Mouse (Mus musculus): ENCODE measurements around the gene Cops7a.

DNA sequence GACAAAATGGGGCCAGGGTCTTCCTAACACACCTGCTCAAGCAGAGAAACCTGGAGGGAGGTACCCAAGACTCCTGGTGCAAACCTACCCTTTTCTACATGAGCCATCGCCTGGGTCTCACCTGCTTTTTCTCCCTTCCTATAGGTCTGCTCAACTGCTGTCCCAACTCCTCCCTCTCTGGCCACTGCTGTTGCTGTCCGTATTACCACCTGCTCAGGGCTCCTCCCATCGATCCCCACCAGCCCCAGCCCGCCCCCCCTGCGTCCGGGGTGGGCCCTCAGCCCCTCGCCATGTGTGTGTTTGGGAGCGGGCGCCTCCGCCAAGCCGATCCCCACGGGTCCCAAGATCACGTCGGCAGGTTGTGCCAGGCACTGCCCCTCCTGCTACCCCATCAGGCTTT is 33.8 kb upstream of the Cops7a start:
- TF ChIP-seq MAX (IDR thresholded peaks at IDR 0.05; ENCODE audit: low read depth): no peak
- TF ChIP-seq USF1 (IDR thresholded peaks at IDR 0.05; ENCODE audit: low read depth): no peak
- TF ChIP-seq POLR2A (IDR thresholded peaks at IDR 0.05; ENCODE audit: insufficient read length, low read depth): no peak
- TF ChIP-seq MYOG (IDR thresholded peaks at IDR 0.05; ENCODE audit: control insufficient read depth in 1 of 3, insufficient read depth in 1 of 3, insufficient read length in 2 of 3, low read depth in 2 of 3): no peak
- TF ChIP-seq TCF12 (IDR thresholded peaks at IDR 0.05; ENCODE audit: insufficient read depth, poor library complexity, severe bottlenecking): no peak
